27 mouse cellular contexts compared by ENCODE assay signal in genomic region chr12:76474802-76475201, GRCm38 (mm10). TPM values are rescaled to one million over a fixed set of nuclear protein-coding genes. Genes with fewer than 3 reads are reported as not detected.
DNase-seq lines count a peak whose midpoint lies in the region; ATAC-seq and TF ChIP-seq lines count a peak whose summit lies in the region.
"Had no signal": no experiment of that assay in that cellular context is flagged by ENCODE, and none has a peak within 500 bp of the region (broad histone marks: within the 10 kb centered on the region; RNA-seq: fewer than 3 reads in every experiment).

No protein-coding gene starts in this region.

- H3K4me1 ChIP-seq in hindbrain, postnatal 0 days (ENCODE audit: insufficient read depth, low read length) = no peaks in the 10 kb centered on the region
- peaks cover 14% of the 10 kb centered on the region; the same call in 1 of the 2 replicates for H3K4me1 ChIP-seq in hindbrain, embryonic 10.5 days (replicated peaks)
- H3K4me1 ChIP-seq in midbrain, postnatal 0 days (ENCODE audit: insufficient read depth, low read length) = no peaks in the 10 kb centered on the region
- no peaks in the 10 kb centered on the region for H3K4me1 ChIP-seq in midbrain, embryonic 15.5 days
- H3K4me1 ChIP-seq in MEL (ENCODE audit: control insufficient read depth in 1 of 2, insufficient read depth in 2 of 2, low read length in 2 of 2) = peaks cover 0 to 13% of the 10 kb centered on the region in 2 experiments; a peak in 1 of 4 replicates
- H3K4me1 ChIP-seq: embryonic facial prominence, embryonic 12.5 days; forebrain, embryonic 12.5 days had no signal

- no peaks in the 10 kb centered on the region for H3K9me3 ChIP-seq in hindbrain, postnatal 0 days (ENCODE audit: low read length)
- H3K9me3 ChIP-seq in hindbrain, embryonic 10.5 days = no peaks in the 10 kb centered on the region
- no peaks in the 10 kb centered on the region for H3K9me3 ChIP-seq in midbrain, postnatal 0 days (ENCODE audit: low read length)
- no peaks in the 10 kb centered on the region for H3K9me3 ChIP-seq in midbrain, embryonic 15.5 days
- no peaks in the 10 kb centered on the region for H3K9me3 ChIP-seq in MEL (replicated peaks; ENCODE audit: insufficient read depth, low read length)
- H3K9me3 ChIP-seq: embryonic facial prominence, embryonic 12.5 days; embryonic facial prominence, embryonic 15.5 days; forebrain, embryonic 12.5 days; forebrain, embryonic 15.5 days; G1E; heart, embryonic 12.5 days; heart, embryonic 15.5 days had no signal

- no peak overlapping the region for H3K27ac ChIP-seq in hindbrain, postnatal 0 days
- no peak overlapping the region for H3K27ac ChIP-seq in hindbrain, embryonic 10.5 days
- no peak overlapping the region for H3K27ac ChIP-seq in midbrain, postnatal 0 days (ENCODE audit: low read depth, low read length)
- no peak overlapping the region for H3K27ac ChIP-seq in midbrain, embryonic 15.5 days
- H3K27ac ChIP-seq in MEL (ENCODE audit: control insufficient read depth, low read depth, low read length) = no peak overlapping the region
- H3K27ac ChIP-seq: embryonic facial prominence, embryonic 12.5 days; embryonic facial prominence, embryonic 15.5 days; forebrain, embryonic 12.5 days; forebrain, embryonic 15.5 days; heart, embryonic 15.5 days; hindbrain, embryonic 14.5 days had no signal

- DNase-seq in hindbrain, postnatal 0 days (ENCODE audit: low spot score) = no peak
- no peak for DNase-seq in hindbrain, embryonic 10.5 days (ENCODE audit: low spot score)
- no peak for DNase-seq in midbrain, postnatal 0 days (ENCODE audit: low spot score)
- DNase-seq in MEL (ENCODE audit: low read depth, low spot score) = peak; percentile 52
- DNase-seq in layer of hippocampus, adult 9-11 months = no peak
- no peak for DNase-seq in cerebellum, adult 18-20 months
- DNase-seq: adrenal gland, adult 2 months; adrenal gland, postnatal 14 days; cerebellum, adult 11 months; cerebellum, adult 8-10 months; cerebellum, postnatal 14 days; gastrocnemius, postnatal 10 days; gastrocnemius, postnatal 36 days; heart, adult 11 months; heart, postnatal 10 days; heart, postnatal 36 days; kidney, adult 18-20 months had no signal

- H3K4me3 ChIP-seq in hindbrain, postnatal 0 days (ENCODE audit: low read length) = no peak overlapping the region
- no peak overlapping the region for H3K4me3 ChIP-seq in hindbrain, embryonic 10.5 days
- no peak overlapping the region for H3K4me3 ChIP-seq in midbrain, postnatal 0 days (ENCODE audit: low read depth, low read length)
- H3K4me3 ChIP-seq in midbrain, embryonic 15.5 days = no peak overlapping the region
- no peak overlapping the region for H3K4me3 ChIP-seq in MEL (ENCODE audit: control insufficient read depth in 1 of 2, insufficient read depth in 1 of 2, low read depth in 2 of 2, low read length in 2 of 2)
- H3K4me3 ChIP-seq: embryonic facial prominence, embryonic 12.5 days; embryonic facial prominence, embryonic 15.5 days; forebrain, embryonic 12.5 days; forebrain, embryonic 15.5 days; heart, embryonic 12.5 days; heart, embryonic 15.5 days had no signal

- no peak overlapping the region for H3K4me2 ChIP-seq in hindbrain, postnatal 0 days (ENCODE audit: low read depth, low read length)
- H3K4me2 ChIP-seq in midbrain, postnatal 0 days (ENCODE audit: low read depth, low read length, poor library complexity, severe bottlenecking) = no peak overlapping the region
- H3K4me2 ChIP-seq in midbrain, embryonic 15.5 days = no peak overlapping the region
- H3K4me2 ChIP-seq: embryonic facial prominence, embryonic 12.5 days; embryonic facial prominence, embryonic 15.5 days; forebrain, embryonic 12.5 days; forebrain, embryonic 15.5 days; heart, embryonic 12.5 days; heart, embryonic 15.5 days; hindbrain, embryonic 14.5 days had no signal

- no peaks in the 10 kb centered on the region for H3K79me2 ChIP-seq in MEL (ENCODE audit: control insufficient read depth, insufficient read depth, low read length, poor library complexity)

- TF ChIP-seq EP300 in MEL (IDR thresholded peaks at IDR 0.05; ENCODE audit: low read depth in 1 of 2, low read length in 2 of 2) = no peak

- TF ChIP-seq POLR2A in MEL (IDR thresholded peaks at IDR 0.05; ENCODE audit: control insufficient read depth in 1 of 2, insufficient read depth in 1 of 2, low read depth in 1 of 2, low read length in 2 of 2, poor library complexity in 1 of 2) = no peak

- WGBS in hindbrain, postnatal 0 days = 49% methylated on average over 2 of the region's 2 CpGs
- WGBS in hindbrain, embryonic 10.5 days = 51% methylated on average over 2 of the region's 2 CpGs
- 44% methylated on average over 2 of the region's 2 CpGs for WGBS in midbrain, postnatal 0 days
- 53% methylated on average over 2 of the region's 2 CpGs for WGBS in midbrain, embryonic 15.5 days

- ATAC-seq in hindbrain, postnatal 0 days = no peak
- ATAC-seq in midbrain, postnatal 0 days (ENCODE audit: low FRiP score) = no peak
- no peak for ATAC-seq in midbrain, embryonic 15.5 days (replicated peaks)
- 0 out of 2 replicates have a peak, but pooled peaks have one; percentile 10 for ATAC-seq in megakaryocyte progenitor cell, adult 5-6 weeks (replicated peaks; ENCODE audit: poor library complexity)
- ATAC-seq: forebrain, embryonic 15.5 days had no signal

- H3K27me3 ChIP-seq in hindbrain, postnatal 0 days (ENCODE audit: insufficient read depth, low read length) = no peaks in the 10 kb centered on the region
- no peaks in the 10 kb centered on the region for H3K27me3 ChIP-seq in hindbrain, embryonic 10.5 days (ENCODE audit: insufficient read depth, poor library complexity, severe bottlenecking)
- no peaks in the 10 kb centered on the region for H3K27me3 ChIP-seq in midbrain, postnatal 0 days (ENCODE audit: insufficient read depth, low read length)
- H3K27me3 ChIP-seq in midbrain, embryonic 15.5 days (replicated peaks) = no peaks in the 10 kb centered on the region
- no peaks in the 10 kb centered on the region for H3K27me3 ChIP-seq in MEL (ENCODE audit: control insufficient read depth in 1 of 2, insufficient read depth in 2 of 2, low read length in 2 of 2)
- H3K27me3 ChIP-seq: embryonic facial prominence, embryonic 15.5 days; forebrain, embryonic 15.5 days; heart, embryonic 12.5 days; heart, embryonic 15.5 days had no signal

- no peaks in the 10 kb centered on the region for H3K36me3 ChIP-seq in hindbrain, postnatal 0 days (ENCODE audit: insufficient read depth, low read length)
- no peaks in the 10 kb centered on the region for H3K36me3 ChIP-seq in hindbrain, embryonic 10.5 days
- no peaks in the 10 kb centered on the region for H3K36me3 ChIP-seq in midbrain, postnatal 0 days (ENCODE audit: insufficient read depth, low read length)
- H3K36me3 ChIP-seq in midbrain, embryonic 15.5 days (replicated peaks) = no peaks in the 10 kb centered on the region
- H3K36me3 ChIP-seq in MEL (ENCODE audit: control insufficient read depth in 1 of 2, insufficient read depth in 2 of 2, low read length in 2 of 2) = peaks cover 0 to 13% of the 10 kb centered on the region in 2 experiments; a peak in 2 of 4 replicates
- H3K36me3 ChIP-seq: embryonic facial prominence, embryonic 12.5 days; embryonic facial prominence, embryonic 15.5 days; forebrain, embryonic 12.5 days; forebrain, embryonic 15.5 days; G1E; heart, embryonic 12.5 days; heart, embryonic 15.5 days had no signal

- peak; percentile 10; the same call in 1 of the 2 replicates for TF ChIP-seq CTCF in hindbrain, postnatal 0 days (IDR thresholded peaks at IDR 0.05; ENCODE audit: low read depth)
- peak; percentile 25; the same call in 1 of the 2 replicates for TF ChIP-seq CTCF in midbrain, postnatal 0 days (IDR thresholded peaks at IDR 0.05)
- TF ChIP-seq CTCF in MEL (IDR thresholded peaks at IDR 0.05 in 2 of 3, conservative IDR thresholded peaks at IDR 0.05 in 1 of 3; ENCODE audit: control insufficient read depth in 1 of 3, insufficient read depth in 1 of 3, low read depth in 2 of 3, low read length in 3 of 3, poor library complexity in 1 of 3, severe bottlenecking in 1 of 3) = peak in 1 of 3 experiments; percentile 18; a peak in 1 of 6 replicates

- TF ChIP-seq RAD21 in MEL (IDR thresholded peaks at IDR 0.05; ENCODE audit: low read depth, low read length) = peak; percentile 6

- H3K9ac ChIP-seq in hindbrain, postnatal 0 days (replicated peaks; ENCODE audit: low read length) = no peak overlapping the region
- no peak overlapping the region for H3K9ac ChIP-seq in midbrain, postnatal 0 days (replicated peaks; ENCODE audit: low read length, poor library complexity, severe bottlenecking)
- no peak overlapping the region for H3K9ac ChIP-seq in midbrain, embryonic 15.5 days
- H3K9ac ChIP-seq in MEL (ENCODE audit: control insufficient read depth, low read depth, low read length, poor library complexity, severe bottlenecking) = no peak overlapping the region
- H3K9ac ChIP-seq: embryonic facial prominence, embryonic 12.5 days; embryonic facial prominence, embryonic 15.5 days; forebrain, embryonic 12.5 days; forebrain, embryonic 15.5 days; heart, embryonic 12.5 days; heart, embryonic 15.5 days; hindbrain, embryonic 14.5 days had no signal

RNA-seq across cellular contexts. Expression of gene Plekhg3, which starts 55.9 kb away (rescaled TPM):
- 5.4 and 6.8 TPM in 2 replicates for total RNA-seq in hindbrain, postnatal 0 days (2014; rRNA removed)
- polyA plus RNA-seq in hindbrain, postnatal 0 days (2015; fragmentation: Nextera tagmentation; extraction: Ambion mirVana) = 1.3 and 1.8 TPM in 2 replicates
- 2.1 and 2.7 TPM in 2 replicates for polyA plus RNA-seq in hindbrain, embryonic 10.5 days (2016; fragmentation: Nextera tagmentation; extraction: Ambion mirVana)
- total RNA-seq in midbrain, postnatal 0 days (2014; rRNA removed) = 6.2 and 8.4 TPM in 2 replicates
- polyA plus RNA-seq in midbrain, postnatal 0 days (2015; fragmentation: Nextera tagmentation; extraction: Ambion mirVana) = 0.71 and 1.2 TPM in 2 replicates
- 1.3 and 1.4 TPM in 2 replicates for polyA plus RNA-seq in midbrain, embryonic 15.5 days (2015; fragmentation: Nextera tagmentation; extraction: Ambion mirVana)
- 0.92 and 1.9 TPM in 2 replicates for total RNA-seq in MEL (2012; rRNA removed)
- 1 to 10 TPM in 1 of 2 experiments, not detected in 1; 7.0 TPM for polyA plus RNA-seq in MEL (2012; ENCODE audit: insufficient read depth in 1 of 2, insufficient read length in 2 of 2, low read depth in 1 of 2, low replicate concordance in 2 of 2, missing spikeins in 1 of 2)
- 11.1 and 13.6 TPM in 2 replicates for total RNA-seq in megakaryocyte progenitor cell, adult 5-6 weeks (2015)
- 13.7 and 13.9 TPM in 2 replicates for total RNA-seq in megakaryocyte progenitor cell, adult 5-6 weeks (2017)

RNA-seq across cellular contexts. Expression of gene Ppp1r36, which starts 57.5 kb away (rescaled TPM):
- 0.25 and 0.52 TPM in 2 replicates for total RNA-seq in hindbrain, postnatal 0 days (2014; rRNA removed)
- 2.7 and 2.8 TPM in 2 replicates for polyA plus RNA-seq in hindbrain, postnatal 0 days (2015; fragmentation: Nextera tagmentation; extraction: Ambion mirVana)
- polyA plus RNA-seq in hindbrain, embryonic 10.5 days (2016; fragmentation: Nextera tagmentation; extraction: Ambion mirVana) = 1.1 and 1.5 TPM in 2 replicates
- total RNA-seq in midbrain, postnatal 0 days (2014; rRNA removed) = 0.27 and 0.94 TPM in 2 replicates
- polyA plus RNA-seq in midbrain, postnatal 0 days (2015; fragmentation: Nextera tagmentation; extraction: Ambion mirVana) = 1.5 and 2.0 TPM in 2 replicates
- polyA plus RNA-seq in midbrain, embryonic 15.5 days (2015; fragmentation: Nextera tagmentation; extraction: Ambion mirVana) = 0.73 and 1.0 TPM in 2 replicates
- not detected in 2 replicates for total RNA-seq in MEL (2012; rRNA removed)
- polyA plus RNA-seq in MEL (2012; ENCODE audit: insufficient read depth in 1 of 2, insufficient read length in 2 of 2, low read depth in 1 of 2, low replicate concordance in 2 of 2, missing spikeins in 1 of 2) = not detected
- 0.39 and 0.72 TPM in 2 replicates for total RNA-seq in megakaryocyte progenitor cell, adult 5-6 weeks (2015)
- 0.24 TPM in 1 of 2 replicates, not detected in the other for total RNA-seq in megakaryocyte progenitor cell, adult 5-6 weeks (2017)
- total RNA-seq: adrenal gland, postnatal 14 days; gastrocnemius, postnatal 36 days; heart, postnatal 36 days had no signal
- polyA plus RNA-seq: adrenal gland, adult 2 months; G1E had no signal
